Comparison of ENCODE assay signal across 8 mouse cellular contexts in the genomic region with DNA sequence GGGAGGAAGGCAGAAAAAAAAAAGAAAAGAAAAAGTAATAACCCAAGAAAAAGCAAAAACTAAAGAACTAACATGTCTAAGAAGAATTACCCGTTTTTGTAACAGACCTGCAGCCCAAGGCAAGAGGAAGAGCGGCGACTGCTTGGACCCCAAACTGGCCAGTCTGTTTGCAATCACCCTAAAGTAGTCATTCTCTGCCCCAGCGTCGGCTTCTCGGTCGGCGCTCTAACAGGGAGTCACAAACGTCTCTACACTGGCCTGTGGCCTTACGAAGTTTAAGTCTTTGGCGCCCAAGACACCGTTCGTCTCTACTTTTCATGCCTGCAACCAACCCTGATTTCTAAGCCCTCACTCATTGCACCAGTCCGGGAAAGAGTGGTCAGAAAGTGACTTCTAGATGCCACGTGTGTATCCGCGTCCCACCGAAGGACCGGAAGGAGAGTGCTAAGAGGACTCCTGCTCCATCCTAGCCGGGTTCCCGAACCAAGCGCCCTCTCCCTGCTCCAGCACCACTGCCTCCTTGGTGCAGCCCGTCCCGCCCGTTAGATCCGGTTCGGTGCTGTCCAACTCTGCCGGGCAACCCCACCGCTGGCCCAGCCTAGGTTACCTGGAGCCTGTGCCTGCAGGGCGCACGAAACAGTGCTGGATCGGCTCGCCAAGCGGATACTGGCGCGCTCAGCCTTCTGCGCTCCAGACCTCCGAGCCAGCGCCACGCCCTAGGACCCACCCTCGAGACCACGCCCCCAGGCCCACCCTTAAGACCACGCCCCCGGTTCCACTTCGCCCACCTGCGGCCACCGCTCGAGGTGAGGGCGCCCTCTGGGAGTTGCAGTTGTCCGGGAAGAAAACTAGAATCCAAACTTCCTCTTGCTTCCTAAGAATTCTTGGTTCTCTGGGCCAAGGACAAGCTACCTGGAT. TPM values are rescaled to one million over a fixed set of nuclear protein-coding genes. Genes with fewer than 3 reads are reported as not detected.
DNase-seq lines count a peak whose midpoint lies in the region; ATAC-seq and TF ChIP-seq lines count a peak whose summit lies in the region.

No protein-coding gene starts in this region.

- ATAC-seq in forebrain, postnatal 0 days: 0 out of 2 replicates have a peak, but pooled peaks have one; percentile 29
- ATAC-seq in hindbrain, embryonic 14.5 days (ENCODE audit: low FRiP score): peak; percentile 46
- 0 out of 2 replicates have a peak, but pooled peaks have one; percentile 56 for ATAC-seq in midbrain, embryonic 15.5 days (replicated peaks)
- peak; percentile 95 for ATAC-seq in stomach, embryonic 15.5 days (ENCODE audit: insufficient read depth, low FRiP score, low read depth)

- no peaks in the 10 kb centered on the region for H3K36me3 ChIP-seq in forebrain, postnatal 0 days (ENCODE audit: insufficient read depth)
- H3K36me3 ChIP-seq in hindbrain, embryonic 14.5 days (replicated peaks; ENCODE audit: control insufficient read depth, insufficient read depth): no peaks in the 10 kb centered on the region
- H3K36me3 ChIP-seq in midbrain, embryonic 15.5 days (replicated peaks): no peaks in the 10 kb centered on the region
- no peaks in the 10 kb centered on the region for H3K36me3 ChIP-seq in stomach, embryonic 15.5 days

- no peak for TF ChIP-seq CTCF in forebrain, postnatal 0 days (IDR thresholded peaks at IDR 0.05; ENCODE audit: low read depth)

- H3K9ac ChIP-seq in forebrain, postnatal 0 days: no peak overlapping the region
- no peak overlapping the region for H3K9ac ChIP-seq in hindbrain, embryonic 14.5 days
- no peak overlapping the region; the same call in 1 of the 2 replicates for H3K9ac ChIP-seq in midbrain, embryonic 15.5 days
- H3K9ac ChIP-seq in stomach, embryonic 15.5 days: peak overlapping the region; percentile 5; the same call in 1 of the 2 replicates

- H3K27ac ChIP-seq in forebrain, postnatal 0 days (ENCODE audit: low read depth, low read length): no peak overlapping the region
- H3K27ac ChIP-seq in hindbrain, embryonic 14.5 days: no peak overlapping the region
- no peak overlapping the region for H3K27ac ChIP-seq in midbrain, embryonic 15.5 days
- no peak overlapping the region for H3K27ac ChIP-seq in stomach, embryonic 15.5 days

- H3K9me3 ChIP-seq in forebrain, postnatal 0 days (ENCODE audit: low read length): no peaks in the 10 kb centered on the region
- H3K9me3 ChIP-seq in hindbrain, embryonic 14.5 days (ENCODE audit: control insufficient read depth, low read length): no peaks in the 10 kb centered on the region
- no peaks in the 10 kb centered on the region for H3K9me3 ChIP-seq in midbrain, embryonic 15.5 days
- no peaks in the 10 kb centered on the region for H3K9me3 ChIP-seq in stomach, embryonic 15.5 days

- DNase-seq in ZHBTc4 (ENCODE audit: low read depth, low spot score) (peak; percentile 91), liver (peak; percentile 96), MN1 (ENCODE audit: low spot score) (no peak)
- DNase-seq in cerebellum, adult 8-10 months: peak; percentile 79
- DNase-seq in forebrain, postnatal 0 days: no peak
- DNase-seq in hindbrain, embryonic 14.5 days (ENCODE audit: low spot score): no peak

- 2% methylated on average over 50 of the region's 50 CpGs for WGBS in forebrain, postnatal 0 days
- WGBS in hindbrain, embryonic 14.5 days: 1% methylated on average over 50 of the region's 50 CpGs
- 2% methylated on average over 50 of the region's 50 CpGs for WGBS in midbrain, embryonic 15.5 days
- 2% methylated on average over 50 of the region's 50 CpGs for WGBS in stomach, embryonic 15.5 days

- peaks cover 13% of the 10 kb centered on the region; the same call in 1 of the 2 replicates for H3K27me3 ChIP-seq in forebrain, postnatal 0 days (ENCODE audit: insufficient read depth, low read length)
- peaks cover 37% of the 10 kb centered on the region for H3K27me3 ChIP-seq in hindbrain, embryonic 14.5 days (ENCODE audit: control insufficient read depth, insufficient read depth, low read length)
- H3K27me3 ChIP-seq in midbrain, embryonic 15.5 days (replicated peaks): peaks cover 21% of the 10 kb centered on the region
- H3K27me3 ChIP-seq in stomach, embryonic 15.5 days (replicated peaks): no peaks in the 10 kb centered on the region

- H3K4me3 ChIP-seq in forebrain, postnatal 0 days (ENCODE audit: low read depth, low read length): peak overlapping the region; percentile 30
- peak overlapping the region; percentile 31 for H3K4me3 ChIP-seq in hindbrain, embryonic 14.5 days (replicated peaks; ENCODE audit: low read length)
- peak overlapping the region; percentile 37 for H3K4me3 ChIP-seq in midbrain, embryonic 15.5 days
- peak overlapping the region; percentile 57 for H3K4me3 ChIP-seq in stomach, embryonic 15.5 days (replicated peaks)

- 0 out of 2 replicates have a peak, but pooled peaks cover 3% of the 10 kb centered on the region for H3K4me1 ChIP-seq in forebrain, postnatal 0 days (ENCODE audit: insufficient read depth)
- no peaks in the 10 kb centered on the region for H3K4me1 ChIP-seq in hindbrain, embryonic 14.5 days (replicated peaks; ENCODE audit: control insufficient read depth, insufficient read depth, low read length)
- peaks cover 8% of the 10 kb centered on the region for H3K4me1 ChIP-seq in midbrain, embryonic 15.5 days
- no peaks in the 10 kb centered on the region for H3K4me1 ChIP-seq in stomach, embryonic 15.5 days

- peak overlapping the region; percentile 58 for H3K4me2 ChIP-seq in forebrain, postnatal 0 days (ENCODE audit: low read depth)
- H3K4me2 ChIP-seq in hindbrain, embryonic 14.5 days (replicated peaks): peak overlapping the region; percentile 70
- peak overlapping the region; percentile 67 for H3K4me2 ChIP-seq in midbrain, embryonic 15.5 days
- peak overlapping the region; percentile 92 for H3K4me2 ChIP-seq in stomach, embryonic 15.5 days

RNA-seq across cellular contexts. Expression of a gene that starts 16.4 kb away (rescaled TPM):
- total RNA-seq in forebrain, postnatal 0 days (2014; rRNA removed): 2.6 and 2.7 TPM in 2 replicates
- 0.83 and 0.84 TPM in 2 replicates for polyA plus RNA-seq in forebrain, postnatal 0 days (2015; fragmentation: Nextera tagmentation; extraction: Ambion mirVana)
- polyA plus RNA-seq in hindbrain, embryonic 14.5 days (2014; fragmentation: Nextera tagmentation; extraction: Ambion mirVana): 0.83 and 0.91 TPM in 2 replicates
- polyA plus RNA-seq in midbrain, embryonic 15.5 days (2015; fragmentation: Nextera tagmentation; extraction: Ambion mirVana): 0.45 and 0.59 TPM in 2 replicates
- polyA plus RNA-seq in stomach, embryonic 15.5 days (2015; fragmentation: Nextera tagmentation; extraction: Ambion mirVana): 7.4 and 8.3 TPM in 2 replicates

RNA-seq across cellular contexts. Expression of a gene that starts 37.6 kb away (rescaled TPM):
- 41.7 and 51.8 TPM in 2 replicates for total RNA-seq in forebrain, postnatal 0 days (2014; rRNA removed)
- 56.2 and 83.1 TPM in 2 replicates for polyA plus RNA-seq in forebrain, postnatal 0 days (2015; fragmentation: Nextera tagmentation; extraction: Ambion mirVana)
- 79.8 and 85.3 TPM in 2 replicates for polyA plus RNA-seq in hindbrain, embryonic 14.5 days (2014; fragmentation: Nextera tagmentation; extraction: Ambion mirVana)
- 63.6 and 72.6 TPM in 2 replicates for polyA plus RNA-seq in midbrain, embryonic 15.5 days (2015; fragmentation: Nextera tagmentation; extraction: Ambion mirVana)
- 80.8 and 92.6 TPM in 2 replicates for polyA plus RNA-seq in stomach, embryonic 15.5 days (2015; fragmentation: Nextera tagmentation; extraction: Ambion mirVana)

Comparison
In these comparisons a context has a peak if more than half of its experiments do, and no peak if none do; other contexts are left out.
1. DNase-seq: peak in ZHBTc4 (single experiment), cerebellum, adult 8-10 months (single experiment) and liver (single experiment); none in forebrain, postnatal 0 days (single experiment), hindbrain, embryonic 14.5 days (single experiment) and MN1 (single experiment).
2. ATAC-seq: peak in every context shown above with its lines; median percentile 95 in stomach, embryonic 15.5 days; 56 in midbrain, embryonic 15.5 days; 46 in hindbrain, embryonic 14.5 days; 29 in forebrain, postnatal 0 days.
3. Peak in every context shown above with its lines, with median percentiles within 50 percentile points of each other: H3K4me2 ChIP-seq and H3K4me3 ChIP-seq.